Mouse (Mus musculus): ENCODE data around the gene Lix1.

Lix1 gene

GRCm38 (mm10) chr17:17402222-17403004 is at the start of gene Lix1:
Gene Lix1 (plus strand): TSS chr17:17402672.
- DNase-seq (ENCODE audit: low spot score in 2 of 2), result peak in 1 of 2 experiments; percentile 8

- no peak for DNase-seq (ENCODE audit: low spot score in 2 of 2)
Measured at GRCm38 (mm10) chr17:17373550-17373917, 28.9 kb upstream of the Lix1 start.

GRCm38 (mm10) chr17:17373918-17374910 is 28.3 kb upstream of the Lix1 start, which contains the start of gene Riok2:
Gene Riok2 (plus strand): TSS chr17:17374309.
- peak; percentile 90 to 95 for DNase-seq (ENCODE audit: low spot score in 2 of 2)

- no peak for DNase-seq (ENCODE audit: low spot score in 2 of 2)
Measured at GRCm38 (mm10) chr17:17375581-17375980, 26.9 kb upstream of the Lix1 start.

GRCm38 (mm10) chr17:17383703-17384102 is 18.8 kb upstream of the Lix1 start:
- DNase-seq (ENCODE audit: low spot score in 2 of 2), result no peak

GRCm38 (mm10) chr17:17384502-17384901 is 18.0 kb upstream of the Lix1 start:
- no peak for DNase-seq (ENCODE audit: low spot score in 2 of 2)

- no peak for DNase-seq (ENCODE audit: low spot score in 2 of 2)
Measured at GRCm38 (mm10) chr17:17386117-17386516, 16.4 kb upstream of the Lix1 start.

GRCm38 (mm10) chr17:17391823-17392222 is 10.6 kb upstream of the Lix1 start:
- no peak for DNase-seq (ENCODE audit: low spot score in 2 of 2)

- DNase-seq (ENCODE audit: low spot score in 2 of 2), result no peak
Measured at GRCm38 (mm10) chr17:17392863-17393262, 9.6 kb upstream of the Lix1 start.

- no peak for DNase-seq (ENCODE audit: low spot score in 2 of 2)
Measured at GRCm38 (mm10) chr17:17393300-17393699, 9.2 kb upstream of the Lix1 start.

- DNase-seq (ENCODE audit: low spot score in 2 of 2), result peak; percentile 42 to 85
Measured at GRCm38 (mm10) chr17:17394336-17394735, 8.1 kb upstream of the Lix1 start.

GRCm38 (mm10) chr17:17396869-17397268 is 5.6 kb upstream of the Lix1 start:
- DNase-seq (ENCODE audit: low spot score in 2 of 2), result no peak

GRCm38 (mm10) chr17:17398664-17399063 is 3.8 kb upstream of the Lix1 start:
- no peak for DNase-seq (ENCODE audit: low spot score in 2 of 2)

- no peak for DNase-seq (ENCODE audit: low spot score in 2 of 2)
Measured at GRCm38 (mm10) chr17:17403038-17403437, 566 bp downstream of the Lix1 start.

GRCm38 (mm10) chr17:17403578-17404112 is 1.2 kb downstream of the Lix1 start:
- DNase-seq (ENCODE audit: low spot score in 2 of 2), result no peak

- DNase-seq (ENCODE audit: low spot score in 2 of 2), result no peak
Measured at GRCm38 (mm10) chr17:17404811-17405544, 2.5 kb downstream of the Lix1 start.

GRCm38 (mm10) chr17:17405606-17406005 is 3.1 kb downstream of the Lix1 start:
- no peak for DNase-seq (ENCODE audit: low spot score in 2 of 2)

GRCm38 (mm10) chr17:17408137-17408536 is 5.7 kb downstream of the Lix1 start:
- DNase-seq (ENCODE audit: low spot score in 2 of 2), result no peak

GRCm38 (mm10) chr17:17408720-17409478 is 6.4 kb downstream of the Lix1 start:
- no peak for DNase-seq (ENCODE audit: low spot score in 2 of 2)

GRCm38 (mm10) chr17:17409601-17410000 is 7.1 kb downstream of the Lix1 start:
- DNase-seq (ENCODE audit: low spot score in 2 of 2), result no peak

- DNase-seq (ENCODE audit: low spot score in 2 of 2), result no peak
Measured at GRCm38 (mm10) chr17:17411443-17411842, 9.0 kb downstream of the Lix1 start.

All from thymus, postnatal 10 days (tissue).